Mouse (Mus musculus) brain, embryonic 14.5 days (tissue): ENCODE data around the gene Rara.

ENCODE experiments used
- CTCF ChIP-seq: fragments of 200-500 bp; IDR thresholded peaks from 2 replicates; pipeline ENCODE4 v1.5.1; 2012; ENCODE audit warnings: inconsistent platforms, mild to moderate bottlenecking, moderate library complexity, borderline replicate concordance; ENCODE audit not compliant: insufficient read depth, insufficient read length; ENCODE audit errors: extremely low read depth
- POLR2A ChIP-seq: fragments of 200-500 bp; IDR thresholded peaks from 2 replicates; pipeline ENCODE4 v1.6.1; 2012; ENCODE audit warnings: mild to moderate bottlenecking, inconsistent platforms, borderline replicate concordance; ENCODE audit not compliant: poor library complexity, insufficient read depth, insufficient read length, severe bottlenecking; ENCODE audit errors: extremely low read depth

- TF ChIP-seq POLR2A, result no peak
- no peak for TF ChIP-seq CTCF
Measured at GRCm38 (mm10) chr11:98956340-98956739, 28.7 kb downstream of the Rara start.
